Mouse (Mus musculus) olfactory bulb, adult 2 months (tissue): Measurements from ENCODE around the gene Cfap73.

ENCODE experiments used
- CTCF ChIP-seq: fragments of 200-500 bp; IDR thresholded peaks from 2 replicates; pipeline ENCODE4 v1.5.1; 2012; ENCODE audit warnings: low read depth, mild to moderate bottlenecking, low read length, moderate library complexity; ENCODE audit not compliant: insufficient read depth
- POLR2A ChIP-seq: fragments of 200-500 bp; IDR thresholded peaks from 2 replicates; pipeline ENCODE4 v1.6.1; 2012; ENCODE audit warnings: mild to moderate bottlenecking, low read depth, low read length, moderate library complexity; ENCODE audit not compliant: insufficient read depth

DNA sequence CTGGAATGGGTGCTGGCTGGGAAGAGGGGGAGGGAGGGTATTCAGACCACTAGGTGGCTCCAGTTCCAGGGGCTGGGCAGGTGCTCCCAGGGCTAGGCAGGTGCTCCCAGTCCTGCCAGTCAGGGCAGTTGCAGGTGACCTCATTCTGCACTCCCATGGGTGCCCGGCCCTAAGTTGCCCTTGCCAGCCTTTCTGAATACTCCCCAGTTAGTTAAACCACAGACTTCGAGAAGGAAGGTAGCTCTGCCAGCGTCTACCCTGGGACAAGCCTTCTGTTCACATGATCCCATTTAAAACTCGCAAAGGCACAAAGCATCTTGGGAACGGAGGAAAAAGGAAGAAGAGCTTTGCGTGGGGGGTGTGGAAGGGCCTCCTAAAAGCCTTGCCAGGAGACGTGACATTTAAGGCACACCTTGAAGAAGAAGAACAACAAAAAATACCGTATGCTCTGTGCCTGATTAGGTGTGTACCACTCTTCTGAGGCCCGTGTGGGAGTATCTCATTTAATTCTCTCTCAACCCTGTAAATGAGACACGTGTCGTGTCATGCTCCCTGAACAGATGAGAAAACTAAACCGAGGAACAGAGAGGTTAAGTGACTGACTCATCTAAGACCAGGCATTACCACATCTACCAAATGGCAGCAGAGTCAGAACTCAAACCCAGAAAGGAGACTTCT lies 13.9 kb upstream of the Cfap73 start:
- TF ChIP-seq CTCF (no peak), POLR2A (no peak)
